Mouse (Mus musculus) lung, postnatal 0 days (tissue): ENCODE data around the gene Dcun1d4.

ENCODE experiments used
- CTCF ChIP-seq: IDR thresholded peaks from 2 replicates; pipeline ENCODE4 v1.5.1; 2016; ENCODE audit warnings: antibody characterized with exemption, mild to moderate bottlenecking
- EP300 ChIP-seq: IDR thresholded peaks from 2 replicates; pipeline ENCODE4 v1.6.1; 2016; ENCODE audit warnings: antibody characterized with exemption, mild to moderate bottlenecking, control low read depth

GRCm38 (mm10) chr5:73455307-73455687 lies 25.5 kb upstream of the Dcun1d4 start:
- TF ChIP-seq CTCF (no peak), EP300 (no peak)
